Mouse (Mus musculus): Measurements from ENCODE around the gene Phyhd1. TPM values are rescaled to one million over a fixed set of nuclear protein-coding genes. Genes with fewer than 3 reads are reported as not detected.

The Phyhd1 gene
- 5.8 and 7.1 TPM in 2 replicates for polyA plus RNA-seq (2015; fragmentation: Nextera tagmentation; extraction: Ambion mirVana)

DNA sequence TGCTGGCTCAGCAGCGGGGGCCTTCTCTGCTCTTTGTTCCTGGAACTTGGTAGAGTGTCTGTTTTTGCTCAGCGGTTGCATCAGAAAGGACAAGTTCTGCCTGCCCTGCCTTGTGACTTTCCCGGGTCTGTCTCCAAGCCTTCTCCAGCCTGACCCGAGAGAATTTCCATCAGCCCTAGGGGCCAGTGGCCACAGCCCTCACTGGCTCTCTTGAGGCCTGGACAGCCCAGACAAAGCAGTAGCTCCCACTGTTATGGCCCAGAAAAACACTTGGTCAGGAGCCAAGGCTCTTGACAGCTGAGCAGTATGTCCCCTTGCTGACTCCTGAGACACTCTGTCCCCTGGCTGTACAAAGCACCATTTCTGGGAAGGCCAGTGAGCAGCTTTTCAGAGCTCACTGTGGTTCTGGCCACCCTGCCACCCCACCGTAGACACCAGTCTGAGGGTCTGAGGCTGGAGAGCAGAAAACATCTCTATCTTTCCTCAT lies at the start of gene Phyhd1:
Gene Phyhd1 (plus strand): TSS at position 437 of the 487 bp plus-strand sequence.
- Histone ChIP-seq H3K9ac (ENCODE audit: low read length) (peak within 1 kb of the TSS; percentile 51), H3K36me3 (ENCODE audit: control insufficient read depth, insufficient read depth, low read length) (peaks cover 16% of the 10 kb centered on the region), H3K27me3 (ENCODE audit: control insufficient read depth, insufficient read depth, low read length) (no peaks in the 10 kb centered on the region), H3K27ac (replicated peaks) (peak within 1 kb of the TSS; percentile 91), H3K4me1 (replicated peaks; ENCODE audit: control insufficient read depth, insufficient read depth) (peaks cover 18% of the 10 kb centered on the region), H3K9me3 (ENCODE audit: control insufficient read depth, low read length) (no peaks in the 10 kb centered on the region), H3K4me3 (ENCODE audit: low read depth, low read length) (no peak within 1 kb of the TSS), H3K4me2 (replicated peaks; ENCODE audit: low read depth) (peak within 1 kb of the TSS; percentile 36)
- ATAC-seq (ENCODE audit: low FRiP score, low TSS enrichment) (peak; percentile 14; the same call in 1 of the 2 replicates), DNase-seq (ENCODE audit: low spot score) (no peak)
- 29% methylated on average over 5 of the region's 5 CpGs for WGBS
- TF ChIP-seq CTCF (IDR thresholded peaks at IDR 0.05; ENCODE audit: low read depth) (0 out of 2 replicates have a peak, but pooled peaks have one; percentile 17), EP300 (optimal IDR thresholded peaks at IDR 0.05) (no peak)

DNA sequence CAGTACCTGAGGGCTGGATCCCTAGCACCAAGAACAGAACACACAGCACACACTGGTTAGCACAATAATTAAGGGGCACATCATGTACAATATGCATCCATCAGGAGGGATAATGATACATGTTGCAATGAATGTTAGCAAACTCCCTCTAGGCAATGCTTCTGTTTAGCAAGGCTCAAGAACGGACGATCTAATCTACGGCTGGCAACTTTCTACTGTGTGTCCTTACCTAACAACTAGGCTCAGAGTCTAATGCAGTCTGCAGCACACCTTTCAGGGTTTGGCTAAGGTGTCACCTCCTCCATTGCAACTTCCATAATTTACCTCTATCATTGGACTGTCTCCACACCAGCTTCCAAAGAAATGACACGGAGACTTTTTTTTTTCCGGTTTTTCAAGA lies 49.7 kb upstream of the Phyhd1 start:
- Histone ChIP-seq H3K9me3 (ENCODE audit: control insufficient read depth, low read length) (no peaks in the 10 kb centered on the region), H3K27ac (replicated peaks) (no peak overlapping the region), H3K4me2 (replicated peaks; ENCODE audit: low read depth) (no peak overlapping the region), H3K36me3 (ENCODE audit: control insufficient read depth, insufficient read depth, low read length) (no peaks in the 10 kb centered on the region), H3K9ac (ENCODE audit: low read length) (no peak overlapping the region), H3K4me1 (replicated peaks; ENCODE audit: control insufficient read depth, insufficient read depth) (no peaks in the 10 kb centered on the region), H3K4me3 (ENCODE audit: low read depth, low read length) (no peak overlapping the region), H3K27me3 (ENCODE audit: control insufficient read depth, insufficient read depth, low read length) (no peaks in the 10 kb centered on the region)
- no peak for ATAC-seq (ENCODE audit: low FRiP score, low TSS enrichment)
- WGBS = 90% methylated on average over 5 of the region's 5 CpGs
- TF ChIP-seq EP300 (optimal IDR thresholded peaks at IDR 0.05) (no peak), CTCF (IDR thresholded peaks at IDR 0.05; ENCODE audit: low read depth) (no peak)
- no peak for DNase-seq (ENCODE audit: low spot score)

DNA sequence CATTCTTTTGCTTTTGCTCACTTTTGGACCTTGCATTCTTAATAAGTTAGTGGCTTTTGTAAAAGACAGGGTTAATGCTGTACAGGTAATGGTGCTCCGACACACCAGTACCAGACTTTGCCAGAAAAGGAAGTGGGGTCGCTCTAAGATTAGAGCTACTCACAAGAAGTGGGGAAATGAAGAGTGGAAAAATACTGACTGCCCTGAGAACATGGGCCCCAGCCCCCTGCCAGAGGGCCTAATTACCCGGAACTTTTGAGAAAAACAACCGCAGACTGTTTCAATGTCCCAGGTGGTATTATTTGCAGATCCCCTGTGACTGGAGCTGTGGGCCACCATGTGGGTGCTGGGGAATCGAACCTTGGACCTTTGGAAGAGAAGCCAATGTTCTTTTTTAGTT lies 30.4 kb upstream of the Phyhd1 start:
- 76% methylated on average over 5 of the region's 5 CpGs for WGBS
- no peaks in the 10 kb centered on the region for H3K27me3 ChIP-seq (ENCODE audit: control insufficient read depth, insufficient read depth, low read length)

DNA sequence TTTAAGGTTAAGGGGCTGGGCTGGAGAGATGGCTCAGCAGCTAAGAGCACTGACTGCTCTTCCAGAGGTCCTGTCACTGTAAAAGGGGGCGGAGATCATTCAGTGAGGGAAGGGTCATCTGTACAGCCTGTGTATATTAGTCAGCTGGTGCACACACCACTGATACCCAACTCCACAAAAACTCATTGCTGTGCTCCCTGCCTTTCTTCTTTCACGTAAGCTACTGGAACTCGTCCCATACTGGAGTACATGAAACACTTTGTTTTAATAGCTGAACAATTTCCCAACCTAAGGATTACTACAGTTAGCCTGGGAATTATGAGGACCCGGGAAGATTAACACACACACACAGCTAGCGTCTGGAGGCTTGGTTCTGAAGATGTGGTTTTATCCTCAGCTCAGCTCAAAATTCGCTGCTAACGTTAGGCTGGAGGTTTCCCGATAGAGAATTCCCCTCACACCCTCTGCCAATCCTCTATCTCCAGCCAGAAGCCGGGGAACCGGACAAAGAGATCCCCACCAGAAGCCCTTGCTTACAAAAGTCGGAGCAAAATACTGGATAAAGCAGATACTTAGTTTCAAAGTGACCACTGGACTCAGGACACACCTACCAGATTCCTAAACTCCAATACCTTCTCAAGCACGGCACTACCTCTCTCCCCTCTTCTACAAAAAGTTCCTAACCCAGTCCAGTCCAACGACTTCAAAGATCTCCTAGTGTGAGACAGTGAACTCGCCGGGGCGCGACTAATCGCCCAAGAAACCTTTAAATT lies 29.4 kb upstream of the Phyhd1 start:
- ATAC-seq (ENCODE audit: low FRiP score, low TSS enrichment) = no peak
- Histone ChIP-seq H3K27ac (replicated peaks) (peak overlapping the region; percentile 90), H3K4me2 (replicated peaks; ENCODE audit: low read depth) (peak overlapping the region; percentile 68), H3K9ac (ENCODE audit: low read length) (peak overlapping the region; percentile 65), H3K27me3 (ENCODE audit: control insufficient read depth, insufficient read depth, low read length) (no peaks in the 10 kb centered on the region), H3K9me3 (ENCODE audit: control insufficient read depth, low read length) (no peaks in the 10 kb centered on the region), H3K4me3 (ENCODE audit: low read depth, low read length) (peak overlapping the region; percentile 66), H3K4me1 (replicated peaks; ENCODE audit: control insufficient read depth, insufficient read depth) (peaks cover 6% of the 10 kb centered on the region), H3K36me3 (ENCODE audit: control insufficient read depth, insufficient read depth, low read length) (peaks cover 8% of the 10 kb centered on the region; the same call in 1 of the 2 replicates)
- WGBS = 3% methylated on average over 18 of the region's 18 CpGs
- TF ChIP-seq CTCF (IDR thresholded peaks at IDR 0.05; ENCODE audit: low read depth) = no peak
- TF ChIP-seq EP300 (optimal IDR thresholded peaks at IDR 0.05) = no peak
- no peak for DNase-seq (ENCODE audit: low spot score)

More for the DNA sequence above, 30.4 kb upstream of the Phyhd1 start:
- ATAC-seq (ENCODE audit: low FRiP score, low TSS enrichment) = no peak
- Histone ChIP-seq H3K36me3 (ENCODE audit: control insufficient read depth, insufficient read depth, low read length) (no peaks in the 10 kb centered on the region), H3K4me1 (replicated peaks; ENCODE audit: control insufficient read depth, insufficient read depth) (peaks cover 6% of the 10 kb centered on the region), H3K9me3 (ENCODE audit: control insufficient read depth, low read length) (no peaks in the 10 kb centered on the region), H3K27ac (replicated peaks) (no peak overlapping the region), H3K4me3 (ENCODE audit: low read depth, low read length) (no peak overlapping the region), H3K4me2 (replicated peaks; ENCODE audit: low read depth) (no peak overlapping the region), H3K9ac (ENCODE audit: low read length) (no peak overlapping the region)
- DNase-seq (ENCODE audit: low spot score) = no peak
- TF ChIP-seq EP300 (optimal IDR thresholded peaks at IDR 0.05) (no peak), CTCF (IDR thresholded peaks at IDR 0.05; ENCODE audit: low read depth) (no peak)

DNA sequence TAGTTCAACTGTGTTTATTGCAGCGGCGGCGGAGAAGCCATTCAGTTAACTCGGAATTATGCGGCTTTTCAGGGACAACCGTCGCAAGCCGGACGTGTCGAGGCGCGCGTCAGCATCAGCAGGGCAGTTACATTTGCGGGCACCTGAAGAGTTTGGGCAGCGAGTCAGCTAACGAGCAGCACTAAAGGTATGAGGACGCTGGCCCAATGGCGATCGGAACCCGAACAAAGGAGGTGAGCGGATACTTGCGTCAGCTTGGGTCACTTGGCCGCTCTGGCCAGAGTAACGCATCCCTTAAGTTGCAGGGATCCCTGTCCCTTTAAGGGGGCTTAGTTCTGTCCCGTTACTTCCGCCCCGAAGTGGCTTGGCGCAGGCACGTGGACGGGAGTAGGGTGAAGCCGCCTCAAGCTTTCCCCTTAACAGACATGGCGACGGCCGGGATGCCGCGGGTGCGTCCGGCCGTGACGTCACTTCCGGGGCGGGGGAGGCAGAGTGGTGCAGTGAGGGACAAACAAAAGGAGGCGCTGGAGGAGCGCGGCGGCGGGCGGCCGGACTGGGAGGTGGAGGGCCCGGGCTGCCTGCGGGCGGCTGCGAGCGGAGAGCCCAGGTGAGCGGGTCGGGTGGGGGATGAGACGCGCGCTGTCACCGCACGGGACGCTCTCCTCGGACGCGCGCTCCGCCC lies 28.7 kb upstream of the Phyhd1 start, which contains the start of gene Lrrc8a:
Gene Lrrc8a (plus strand): TSS at position 517 of the 682 bp plus-strand sequence.
- under 1% methylated on average over 46 of the region's 67 CpGs for WGBS
- Histone ChIP-seq H3K4me1 (replicated peaks; ENCODE audit: control insufficient read depth, insufficient read depth) (peaks cover 6% of the 10 kb centered on the region), H3K4me3 (ENCODE audit: low read depth, low read length) (peak within 1 kb of the TSS; percentile 66), H3K9me3 (ENCODE audit: control insufficient read depth, low read length) (no peaks in the 10 kb centered on the region), H3K27me3 (ENCODE audit: control insufficient read depth, insufficient read depth, low read length) (no peaks in the 10 kb centered on the region), H3K4me2 (replicated peaks; ENCODE audit: low read depth) (peak within 1 kb of the TSS; percentile 68), H3K27ac (replicated peaks) (peak within 1 kb of the TSS; percentile 90), H3K9ac (ENCODE audit: low read length) (peak within 1 kb of the TSS; percentile 69), H3K36me3 (ENCODE audit: control insufficient read depth, insufficient read depth, low read length) (peaks cover 10% of the 10 kb centered on the region; the same call in 1 of the 2 replicates)
- TF ChIP-seq CTCF (IDR thresholded peaks at IDR 0.05; ENCODE audit: low read depth) = peak; percentile 68
- TF ChIP-seq EP300 (optimal IDR thresholded peaks at IDR 0.05) = peak; percentile 59
- DNase-seq (ENCODE audit: low spot score) (peak; percentile 100), ATAC-seq (ENCODE audit: low FRiP score, low TSS enrichment) (peak; percentile 97)
